Mouse (Mus musculus): ENCODE data around the gene Zfp697.
"Not testable (repeated sequence)": the region's sequence is repeated elsewhere in the genome, so short reads cannot be mapped to it uniquely, and the experiment has no call there.

The Zfp697 gene

DNA sequence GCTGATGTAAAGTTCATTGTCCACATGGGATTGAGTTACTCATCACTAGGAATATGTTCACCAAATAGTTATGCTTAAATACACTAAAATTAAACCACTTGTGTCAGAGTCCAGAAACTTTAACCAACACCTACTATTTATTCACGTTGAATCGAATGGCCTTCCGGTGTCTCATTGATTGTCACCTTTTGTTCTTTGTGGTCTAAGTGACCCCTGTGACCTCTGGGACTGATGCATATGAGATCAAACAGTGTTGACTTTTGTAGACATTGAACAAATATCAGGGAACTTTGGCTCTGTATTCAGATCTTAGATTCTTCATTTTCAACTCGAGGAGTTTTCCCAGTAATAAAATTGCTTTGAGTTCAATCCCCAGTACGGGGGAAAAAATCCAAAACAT is 125.0 kb downstream of the Zfp697 start:
- DNase-seq (ENCODE audit: low read depth): not testable (repeated sequence)

DNA sequence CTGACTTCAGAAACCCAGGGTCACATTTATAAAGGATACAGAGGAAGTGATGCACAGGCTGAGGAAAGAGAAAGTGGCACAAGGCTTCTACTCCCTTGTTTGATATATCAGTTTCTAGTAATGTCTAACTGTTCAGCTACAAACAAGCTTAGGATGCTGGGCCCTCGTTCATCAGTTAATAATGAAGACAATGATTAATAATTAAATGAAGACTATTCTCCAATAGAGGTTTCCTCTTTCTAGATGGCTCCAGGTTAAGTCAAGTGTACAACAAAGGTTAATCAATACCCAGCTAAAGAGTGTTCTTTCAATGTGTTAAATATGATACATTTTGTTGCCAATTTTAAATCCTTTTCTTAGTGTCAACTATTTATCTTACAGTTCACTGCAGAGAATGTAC is 128.2 kb downstream of the Zfp697 start, which contains the start of gene Hsd3b4:
Gene Hsd3b4 (minus strand): TSS at position 101 of the 400 bp plus-strand sequence.
- not testable (repeated sequence) for DNase-seq (ENCODE audit: low read depth)

DNA sequence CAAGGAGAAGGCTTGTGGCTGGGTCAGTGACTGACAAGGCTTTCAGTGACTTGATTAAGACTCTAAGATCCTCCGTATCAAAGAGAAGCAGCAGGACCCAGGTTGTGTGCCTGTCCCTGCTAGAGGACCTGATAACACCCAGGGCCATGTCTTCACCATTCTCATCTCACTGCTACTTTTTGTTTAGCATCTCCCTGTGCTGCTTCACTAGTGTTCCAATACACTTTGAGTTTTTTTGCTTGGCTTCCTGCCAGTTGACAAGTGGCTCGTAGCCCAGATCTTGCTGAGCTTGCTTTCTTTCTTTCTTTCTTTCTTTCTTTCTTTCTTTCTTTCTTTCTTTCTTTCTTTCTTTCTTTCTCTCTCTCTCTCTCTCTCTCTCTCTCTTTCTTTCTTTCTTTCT is 140.5 kb downstream of the Zfp697 start:
- not testable (repeated sequence) for DNase-seq (ENCODE audit: low read depth)

DNA sequence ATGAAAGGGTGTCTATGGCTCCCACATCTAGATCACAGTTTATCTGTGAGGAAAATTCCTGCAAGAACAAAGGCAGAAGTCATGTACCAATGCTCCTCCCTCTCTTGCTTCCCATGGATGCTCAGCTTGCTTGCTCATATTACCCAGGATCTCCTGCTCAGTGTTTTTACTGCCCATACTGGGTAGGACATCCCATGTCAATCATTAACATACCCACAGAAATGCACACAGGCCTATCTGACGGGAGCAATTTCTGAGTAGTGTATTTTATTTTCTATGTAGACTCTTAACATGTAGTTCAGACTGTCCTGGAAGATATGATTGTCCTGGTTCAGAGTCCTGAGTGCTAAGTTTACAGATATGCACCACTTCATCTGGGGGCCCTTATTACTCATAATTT is 142.3 kb downstream of the Zfp697 start:
- not testable (repeated sequence) for DNase-seq (ENCODE audit: low read depth)

- not testable (repeated sequence) for DNase-seq (ENCODE audit: low read depth)
Observed at GRCm38 (mm10) chr3:98524978-98525377, 142.7 kb downstream of the Zfp697 start.

GRCm38 (mm10) chr3:98547641-98548040 is 165.4 kb downstream of the Zfp697 start:
- DNase-seq (ENCODE audit: low read depth): not testable (repeated sequence)

GRCm38 (mm10) chr3:98548495-98548894 is 166.2 kb downstream of the Zfp697 start:
- not testable (repeated sequence) for DNase-seq (ENCODE audit: low read depth)

GRCm38 (mm10) chr3:98550215-98550614 is 168.0 kb downstream of the Zfp697 start:
- not testable (repeated sequence) for DNase-seq (ENCODE audit: low read depth)

DNA sequence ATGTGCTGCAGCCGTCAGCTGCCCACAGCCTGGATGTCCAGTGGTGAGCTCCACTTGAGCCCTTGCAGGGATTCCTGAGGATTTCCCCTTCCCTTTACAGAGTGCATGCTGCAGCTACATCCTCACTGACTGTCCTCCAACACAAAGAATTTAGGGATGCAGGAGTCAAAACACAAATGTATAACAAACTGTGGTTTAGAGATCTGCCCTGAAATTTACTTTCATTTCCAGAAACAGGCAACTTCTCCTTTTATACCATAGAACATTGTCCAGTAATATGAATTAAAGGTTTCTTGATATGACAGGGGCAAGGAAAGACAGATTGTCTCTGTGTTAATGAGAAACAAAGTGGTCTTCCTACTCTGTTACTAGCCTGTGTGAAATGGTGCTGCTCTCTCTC is 168.6 kb downstream of the Zfp697 start:
- not testable (repeated sequence) for DNase-seq (ENCODE audit: low read depth)

DNA sequence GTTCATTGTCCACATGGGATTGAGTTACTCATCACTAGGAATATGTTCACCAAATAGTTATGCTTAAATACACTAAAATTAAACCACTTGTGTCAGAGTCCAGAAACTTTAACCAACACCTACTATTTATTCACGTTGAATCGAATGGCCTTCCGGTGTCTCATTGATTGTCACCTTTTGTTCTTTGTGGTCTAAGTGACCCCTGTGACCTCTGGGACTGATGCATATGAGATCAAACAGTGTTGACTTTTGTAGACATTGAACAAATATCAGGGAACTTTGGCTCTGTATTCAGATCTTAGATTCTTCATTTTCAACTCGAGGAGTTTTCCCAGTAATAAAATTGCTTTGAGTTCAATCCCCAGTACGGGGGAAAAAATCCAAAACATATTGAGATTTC is 178.4 kb downstream of the Zfp697 start:
- DNase-seq (ENCODE audit: low read depth): not testable (repeated sequence)

GRCm38 (mm10) chr3:98563831-98564230 is 181.6 kb downstream of the Zfp697 start:
- DNase-seq (ENCODE audit: low read depth): not testable (repeated sequence)

DNA sequence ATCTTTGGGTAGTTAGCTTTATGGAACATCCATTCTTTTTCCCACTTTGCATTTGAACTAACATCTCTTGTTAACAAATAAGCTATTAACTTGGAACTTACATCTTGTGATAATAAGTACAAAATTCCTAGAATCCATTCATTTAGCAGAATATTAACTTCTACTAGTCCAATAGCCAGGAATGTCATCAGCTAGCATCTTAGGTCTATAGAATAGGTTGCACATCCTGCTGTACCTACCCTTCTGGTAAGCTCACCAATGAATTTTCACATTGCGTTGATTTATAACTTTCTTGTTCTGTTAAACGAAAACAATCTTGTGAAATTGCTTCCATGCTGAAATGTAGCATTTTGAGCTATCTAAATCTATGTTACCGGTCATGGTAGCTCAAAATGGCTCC is 182.6 kb downstream of the Zfp697 start:
- not testable (repeated sequence) for DNase-seq (ENCODE audit: low read depth)

- DNase-seq (ENCODE audit: low read depth): not testable (repeated sequence)
Observed at GRCm38 (mm10) chr3:98567717-98568116, 185.5 kb downstream of the Zfp697 start.

- DNase-seq (ENCODE audit: low read depth): not testable (repeated sequence)
Observed at GRCm38 (mm10) chr3:98581024-98581423, 198.8 kb downstream of the Zfp697 start.

GRCm38 (mm10) chr3:98582202-98582601 is 199.9 kb downstream of the Zfp697 start:
- DNase-seq (ENCODE audit: low read depth): not testable (repeated sequence)

- not testable (repeated sequence) for DNase-seq (ENCODE audit: low read depth)
Observed at GRCm38 (mm10) chr3:98582622-98583021, 200.4 kb downstream of the Zfp697 start.

DNA sequence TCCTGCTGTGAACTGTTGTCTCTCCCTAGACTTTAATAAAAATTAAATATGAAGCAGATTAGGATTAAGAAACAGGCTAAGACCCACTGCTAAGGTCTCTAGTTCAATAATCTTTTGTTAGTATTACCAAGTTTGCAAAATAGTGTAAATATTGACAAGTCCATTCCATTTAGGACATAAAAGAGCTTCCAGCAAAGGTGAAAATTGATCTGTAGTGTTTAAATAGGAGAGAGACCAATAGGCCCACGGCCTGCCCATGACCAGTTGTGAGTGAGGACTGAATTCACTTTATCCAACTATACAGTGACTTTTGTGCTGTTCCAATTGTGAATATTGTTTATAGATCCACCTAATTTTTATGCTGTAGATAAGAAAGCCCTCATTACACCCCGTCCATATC is 205.5 kb downstream of the Zfp697 start:
- no peak for DNase-seq (ENCODE audit: low read depth)

DNA sequence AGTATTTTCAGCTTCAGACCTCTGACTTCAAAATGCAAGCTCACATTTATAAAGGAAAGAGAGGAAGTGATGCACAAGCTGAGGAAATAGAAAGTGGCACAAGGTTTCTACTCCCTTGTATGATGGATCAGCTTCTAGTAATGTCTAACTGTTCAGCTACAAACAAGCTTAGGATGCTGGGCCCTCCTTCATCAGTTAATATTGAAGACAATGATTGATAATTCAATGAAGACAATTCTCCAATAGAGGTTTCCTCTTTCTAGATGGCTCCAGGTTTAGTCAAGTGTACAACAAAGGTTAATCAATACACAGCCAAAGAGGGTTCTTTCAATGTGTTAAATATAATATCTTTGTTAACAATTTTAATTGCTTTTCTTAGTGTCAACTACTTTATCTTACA is 206.4 kb downstream of the Zfp697 start, which contains the start of gene Gm10681:
Gene Gm10681 (minus strand): TSS at position 101 of the 400 bp plus-strand sequence.
- DNase-seq (ENCODE audit: low read depth): no peak

GRCm38 (mm10) chr3:98613540-98613939 is 231.3 kb downstream of the Zfp697 start:
- not testable (repeated sequence) for DNase-seq (ENCODE audit: low read depth)

DNA sequence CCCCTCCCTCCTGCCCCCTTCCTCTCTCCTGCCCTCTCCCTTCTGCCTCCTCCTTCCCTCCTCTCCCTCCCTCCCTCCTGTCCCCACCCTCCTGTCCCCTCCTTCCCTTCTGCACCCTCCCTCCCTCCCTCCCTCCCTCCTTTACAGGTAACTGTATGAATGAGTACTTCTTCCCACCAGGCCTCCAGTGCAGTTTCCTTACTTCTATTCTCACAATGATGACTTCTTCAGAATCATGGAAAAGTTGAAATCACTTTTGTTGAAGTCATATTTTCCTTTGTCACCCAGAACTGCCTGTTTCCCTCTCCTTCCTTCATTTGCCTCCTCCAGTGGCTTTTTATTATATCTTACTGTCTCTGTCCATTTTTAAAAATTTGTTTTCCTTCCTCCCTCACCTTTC is 231.7 kb downstream of the Zfp697 start:
- no peak for DNase-seq (ENCODE audit: low read depth)

DNA sequence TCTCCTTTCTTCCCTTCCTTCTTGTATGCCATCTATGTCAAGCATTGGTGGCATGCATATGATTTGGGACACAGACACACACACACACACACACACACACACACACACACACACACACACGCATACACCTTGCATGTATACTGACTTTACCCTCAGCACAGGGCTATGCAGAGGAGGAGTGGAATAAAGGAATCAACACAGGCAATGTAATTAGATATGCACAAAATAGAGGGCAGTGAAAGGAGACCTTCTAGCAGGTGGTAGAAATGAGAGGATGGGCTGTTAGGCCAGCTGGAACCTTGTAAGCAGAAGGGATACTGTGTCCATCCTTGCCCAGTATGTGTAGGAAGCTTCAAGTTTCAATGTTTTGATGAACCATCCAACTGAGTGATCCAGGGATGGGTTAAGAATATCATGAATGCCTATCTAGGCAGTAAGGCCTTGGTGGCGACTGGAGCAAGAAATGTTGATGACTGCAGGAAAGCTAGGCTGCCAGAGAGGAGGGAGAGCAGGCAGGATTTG is 232.2 kb downstream of the Zfp697 start:
- not testable (repeated sequence) for DNase-seq (ENCODE audit: low read depth)

DNA sequence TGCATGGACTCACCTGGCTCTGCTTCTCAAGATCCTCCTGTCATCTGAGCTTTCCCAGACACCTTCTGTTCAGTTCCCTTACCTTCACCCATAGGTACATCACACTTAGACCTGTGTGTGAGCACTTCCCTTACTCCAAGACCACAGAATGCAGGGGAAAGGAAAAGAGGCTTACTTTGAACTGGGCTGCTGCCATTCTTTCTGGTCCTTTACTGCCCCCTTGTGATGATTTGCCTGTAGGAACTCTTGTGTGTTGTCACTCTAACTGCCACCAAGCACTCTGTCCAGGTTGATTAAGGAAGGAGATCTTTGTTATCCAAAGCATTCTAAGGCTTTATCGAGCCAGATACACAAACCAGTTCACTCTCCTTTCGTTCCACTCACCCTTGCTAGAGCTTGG is 234.0 kb downstream of the Zfp697 start:
- not testable (repeated sequence) for DNase-seq (ENCODE audit: low read depth)

DNA sequence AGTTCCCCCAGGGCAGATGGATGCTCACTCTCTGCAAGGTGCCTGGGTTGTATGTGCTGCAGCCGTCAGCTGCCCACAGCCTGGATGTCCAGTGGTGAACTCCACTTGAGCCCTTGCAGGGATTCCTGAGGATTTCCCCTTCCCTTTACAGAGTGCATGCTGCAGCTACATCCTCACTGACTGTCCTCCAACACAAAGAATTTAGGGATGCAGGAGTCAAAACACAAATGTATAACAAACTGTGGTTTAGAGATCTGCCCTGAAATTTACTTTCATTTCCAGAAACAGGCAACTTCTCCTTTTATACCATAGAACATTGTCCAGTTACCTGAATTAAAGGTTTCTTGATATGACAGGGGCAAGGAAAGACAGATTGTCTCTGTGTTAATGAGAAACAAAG is 234.5 kb downstream of the Zfp697 start:
- DNase-seq (ENCODE audit: low read depth): not testable (repeated sequence)

DNA sequence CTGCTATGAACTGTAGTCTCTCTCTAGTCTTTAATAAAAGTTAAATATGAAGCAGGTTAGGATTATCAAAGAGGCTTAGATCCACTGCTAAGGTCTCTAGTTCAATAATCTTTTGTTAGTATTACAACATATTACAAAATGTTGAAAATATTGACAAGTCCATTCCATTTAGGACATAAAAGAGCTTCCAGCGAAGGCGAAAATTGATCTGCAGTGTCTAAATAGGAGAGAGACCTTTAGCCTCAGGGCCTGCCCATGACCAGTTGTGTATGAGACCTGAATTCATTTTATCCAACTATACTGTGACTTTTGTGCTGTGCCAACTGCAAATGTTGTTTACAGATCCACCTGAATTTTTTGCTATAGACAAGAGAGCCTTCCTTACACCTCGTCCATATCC is 247.4 kb downstream of the Zfp697 start:
- no peak for DNase-seq (ENCODE audit: low read depth)

Measured in c-Kit-positive CD71-positive TER-119-negative erythroid progenitor cells, embryonic 14.5 days (primary cell).